Mouse (Mus musculus) G1E-ER4 (cell line): ENCODE data around the gene Cdk5r2. TPM values are rescaled to one million over a fixed set of nuclear protein-coding genes. Genes with fewer than 3 reads are reported as not detected.

Experiments used
- GATA1 ChIP-seq: IDR thresholded peaks from one replicate; pipeline ENCODE4 v1.8.0; 2012; ENCODE audit warnings: low read length, inconsistent platforms
- polyA plus RNA-seq: library from polyadenylated mRNA; stranded (reverse); fragments of >175 nt; gene quantifications from 2 replicates; pipeline ENCODE4 v1.2.3, GENCODE M21; 2012

The Cdk5r2 gene
- polyA plus RNA-seq = not detected in 2 replicates

GRCm38 (mm10) chr1:74854306-74855056 is at the start of gene Cdk5r2:
Gene Cdk5r2, plus strand, starts transcription at chr1:74854934.
- TF ChIP-seq GATA1 = no peak

- TF ChIP-seq GATA1 = no peak
Observed at GRCm38 (mm10) chr1:74805340-74805835, 49.3 kb upstream of the Cdk5r2 start.

- TF ChIP-seq GATA1 = no peak
Observed at GRCm38 (mm10) chr1:74805843-74806242, 48.9 kb upstream of the Cdk5r2 start.

- TF ChIP-seq GATA1 = no peak
Observed at GRCm38 (mm10) chr1:74806360-74807311, 48.1 kb upstream of the Cdk5r2 start.

GRCm38 (mm10) chr1:74807551-74808071 is 47.1 kb upstream of the Cdk5r2 start:
- no peak for TF ChIP-seq GATA1

- no peak for TF ChIP-seq GATA1
Observed at GRCm38 (mm10) chr1:74808078-74808477, 46.7 kb upstream of the Cdk5r2 start.

GRCm38 (mm10) chr1:74809007-74809406 is 45.7 kb upstream of the Cdk5r2 start:
- TF ChIP-seq GATA1 = no peak

- no peak for TF ChIP-seq GATA1
Observed at GRCm38 (mm10) chr1:74814931-74815647, 39.6 kb upstream of the Cdk5r2 start.

GRCm38 (mm10) chr1:74816612-74817199 is 38.0 kb upstream of the Cdk5r2 start:
- no peak for TF ChIP-seq GATA1

GRCm38 (mm10) chr1:74817219-74817618 is 37.5 kb upstream of the Cdk5r2 start:
- no peak for TF ChIP-seq GATA1

- no peak for TF ChIP-seq GATA1
Observed at GRCm38 (mm10) chr1:74818509-74818908, 36.2 kb upstream of the Cdk5r2 start.

GRCm38 (mm10) chr1:74824518-74825302 is 30.0 kb upstream of the Cdk5r2 start:
- TF ChIP-seq GATA1 = no peak

- no peak for TF ChIP-seq GATA1
Observed at GRCm38 (mm10) chr1:74830061-74830460, 24.7 kb upstream of the Cdk5r2 start.

- TF ChIP-seq GATA1 = no peak
Observed at GRCm38 (mm10) chr1:74833255-74833654, 21.5 kb upstream of the Cdk5r2 start.
